Mouse (Mus musculus): ENCODE results near the gene Zfp708.

- TF ChIP-seq CTCF (IDR thresholded peaks at IDR 0.05; ENCODE audit: borderline replicate concordance, insufficient read depth, low read length) = no peak
- TF ChIP-seq POLR2A (IDR thresholded peaks at IDR 0.05; ENCODE audit: low read depth, low read length) = no peak
Observed at GRCm38 (mm10) chr13:67060161-67060785, 37.5 kb downstream of the Zfp708 start.
